Mouse (Mus musculus) heart, embryonic 13.5 days (tissue): Measurements from ENCODE around the gene Ints13. TPM values are rescaled to one million over a fixed set of nuclear protein-coding genes. Genes with fewer than 3 reads are reported as not detected.

Experiments used
- ATAC-seq: fragments of 200-750 bp; cut with Nextera tagmentation; 2 replicates; pipeline ENCODE4 v1.8.0; 2017; ENCODE audit warnings: moderate TSS enrichment; ENCODE audit not compliant: insufficient number of reproducible peaks, low FRiP score, low TSS enrichment; ENCODE audit errors: extremely low read depth
- H3K27ac ChIP-seq: fragments of 300-500 bp; sonication (generic); replicated peaks from 2 replicates; pipeline ENCODE4 v1.5.1; 2015; ENCODE audit warnings: moderate library complexity, mild to moderate bottlenecking, inconsistent platforms
- H3K27me3 ChIP-seq: fragments of 300-500 bp; sonication (generic); replicated peaks from 2 replicates; pipeline ENCODE4 v1.6.1; 2015; ENCODE audit warnings: mild to moderate bottlenecking, inconsistent platforms
- H3K36me3 ChIP-seq: fragments of 300-500 bp; sonication (generic); 2 replicates; pipeline ENCODE4 v1.6.1; 2015; ENCODE audit warnings: mild to moderate bottlenecking, inconsistent platforms
- H3K4me1 ChIP-seq: fragments of 300-500 bp; sonication (generic); 2 replicates; pipeline ENCODE4 v1.6.1; 2015; ENCODE audit warnings: inconsistent platforms
- H3K4me2 ChIP-seq: fragments of 300-500 bp; sonication (generic); 2 replicates; pipeline ENCODE4 v1.6.1; 2015; ENCODE audit warnings: inconsistent platforms, mild to moderate bottlenecking, moderate library complexity
- H3K4me3 ChIP-seq: fragments of 300-500 bp; sonication (generic); 2 replicates; pipeline ENCODE4 v1.5.1; 2015; ENCODE audit warnings: moderate library complexity, mild to moderate bottlenecking, inconsistent platforms
- H3K9ac ChIP-seq: fragments of 300-500 bp; sonication (generic); 2 replicates; pipeline ENCODE4 v1.6.1; 2015; ENCODE audit warnings: inconsistent platforms, mild to moderate bottlenecking, moderate library complexity
- H3K9me3 ChIP-seq: fragments of 300-500 bp; sonication (generic); 2 replicates; pipeline ENCODE4 v1.6.1; 2016; ENCODE audit warnings: inconsistent platforms
- WGBS: fragments of 180-500 bp; shearing (Covaris S2); methylation state at CpG from one replicate; pipeline ENCODE4 v1.1.7; 2015; ENCODE audit warnings: mixed read lengths; 5-methylcytosine and 5-hydroxymethylcytosine counted together
- polyA plus RNA-seq: library from polyadenylated mRNA; unstranded; fragments of >200 nt; fragmentation: Nextera tagmentation; extraction: Ambion mirVana; gene quantifications from 2 replicates; pipeline ENCODE4 v1.2.1, GENCODE M21; 2015

Gene Ints13
- polyA plus RNA-seq, 1 experiment from 2014 or later, result 43.4 TPM

DNA sequence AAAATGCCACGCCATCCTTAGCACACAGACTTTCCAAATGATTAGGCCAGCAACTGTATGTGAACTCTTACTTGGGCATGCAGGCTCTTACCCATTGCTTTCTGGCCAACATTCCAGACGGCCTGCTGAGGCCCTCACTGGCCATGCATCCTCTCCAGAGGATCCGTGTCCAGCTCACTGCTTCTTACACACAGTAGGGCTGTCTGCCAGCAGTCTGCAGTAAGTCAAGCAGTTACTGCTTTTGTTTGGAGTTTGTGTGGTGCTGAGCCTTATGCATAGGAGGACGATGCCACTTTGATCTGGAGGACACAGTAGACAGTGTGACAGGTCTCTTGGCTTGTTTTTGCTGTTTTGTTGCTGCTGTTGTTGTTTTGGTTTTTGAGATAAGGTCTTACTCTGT, 39.0 kb downstream of the Ints13 start:
- 45% methylated on average over 4 of the region's 4 CpGs for WGBS
- no peak overlapping the region for H3K4me3 ChIP-seq
- H3K27me3 ChIP-seq, result no peaks in the 10 kb centered on the region
- peak; percentile 25; the same call in 1 of the 2 replicates for ATAC-seq
- H3K4me2 ChIP-seq, result no peak overlapping the region
- H3K27ac ChIP-seq, result peak overlapping the region; percentile 83
- H3K4me1 ChIP-seq, result peaks cover 23% of the 10 kb centered on the region
- no peaks in the 10 kb centered on the region for H3K9me3 ChIP-seq
- H3K36me3 ChIP-seq, result no peaks in the 10 kb centered on the region
- no peak overlapping the region for H3K9ac ChIP-seq

DNA sequence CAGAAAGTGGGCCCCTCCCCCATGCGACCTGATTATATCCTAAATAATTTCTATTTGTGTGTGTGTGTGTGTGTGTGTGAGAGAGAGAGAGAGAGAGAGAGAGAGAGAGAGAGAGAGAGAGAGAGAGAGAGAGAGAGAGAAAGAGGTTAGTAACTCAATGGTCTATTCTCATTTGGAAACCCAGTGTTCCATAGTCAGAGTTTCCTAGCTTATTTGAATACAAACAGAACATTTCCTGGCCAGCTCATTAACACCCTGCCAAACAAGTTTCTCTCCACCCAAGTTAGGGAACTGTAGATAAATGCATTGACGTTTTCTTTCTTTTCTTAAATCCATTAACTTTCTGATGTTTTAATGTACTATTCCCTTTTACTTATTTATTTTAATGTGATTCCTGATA, 39.6 kb downstream of the Ints13 start:
- no peak for ATAC-seq
- H3K27me3 ChIP-seq, result no peaks in the 10 kb centered on the region
- H3K4me3 ChIP-seq, result no peak overlapping the region
- no peak overlapping the region for H3K4me2 ChIP-seq
- peak overlapping the region; percentile 83 for H3K27ac ChIP-seq
- H3K4me1 ChIP-seq, result peaks cover 22% of the 10 kb centered on the region
- no peak overlapping the region for H3K9ac ChIP-seq
- 61% methylated on average over 2 of the region's 2 CpGs for whole genome bisulfite sequencing
- H3K9me3 ChIP-seq, result no peaks in the 10 kb centered on the region
- H3K36me3 ChIP-seq, result no peaks in the 10 kb centered on the region

DNA sequence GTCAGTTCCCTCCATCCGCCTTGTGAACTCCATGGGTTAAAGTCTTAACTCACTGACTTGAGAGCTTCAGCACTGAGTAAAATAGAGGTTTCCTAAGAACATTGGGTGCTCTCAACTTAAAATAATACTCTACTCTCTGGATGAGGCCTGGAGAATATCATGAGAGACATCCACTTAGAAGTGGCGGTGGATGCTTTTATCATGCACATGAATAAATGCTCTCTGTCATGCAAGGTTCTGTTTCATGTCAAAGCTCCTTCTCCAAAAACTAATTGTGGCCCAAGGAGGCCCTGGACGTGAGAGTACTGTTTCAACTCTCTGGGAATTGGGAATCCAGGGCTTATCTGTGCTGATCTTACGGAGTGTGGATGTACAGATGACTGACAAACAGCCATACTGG, 40.5 kb downstream of the Ints13 start:
- no peak overlapping the region for H3K4me2 ChIP-seq
- no peak for ATAC-seq
- H3K4me1 ChIP-seq, result peaks cover 22% of the 10 kb centered on the region
- no peak overlapping the region for H3K9ac ChIP-seq
- no peaks in the 10 kb centered on the region for H3K9me3 ChIP-seq
- no peak overlapping the region for H3K4me3 ChIP-seq
- no peaks in the 10 kb centered on the region for H3K36me3 ChIP-seq
- H3K27ac ChIP-seq, result peak overlapping the region; percentile 83
- WGBS, result 45% methylated on average over 4 of the region's 4 CpGs
- no peaks in the 10 kb centered on the region for H3K27me3 ChIP-seq

DNA sequence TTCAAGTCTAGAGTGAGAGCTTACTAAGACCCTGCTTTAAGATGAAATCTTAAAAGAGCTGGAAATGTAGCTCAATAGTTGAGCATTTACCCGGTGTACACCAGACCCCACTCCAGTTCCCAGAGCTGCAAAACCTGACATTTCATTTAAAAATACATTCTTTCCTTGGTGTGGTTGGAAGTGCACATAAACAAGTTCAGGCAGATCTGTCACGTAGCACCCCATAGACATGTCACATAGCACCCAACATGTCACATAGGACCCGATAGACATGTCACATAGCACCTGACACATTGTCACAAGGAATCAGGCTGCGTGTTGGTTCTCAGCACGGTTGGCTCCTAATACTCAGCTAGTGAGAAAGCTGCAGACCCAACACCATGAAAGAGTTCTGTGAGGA, 42.1 kb downstream of the Ints13 start:
- ATAC-seq, result no peak
- Histone ChIP-seq H3K4me3 (no peak overlapping the region), H3K27me3 (no peaks in the 10 kb centered on the region), H3K4me2 (no peak overlapping the region), H3K27ac (no peak overlapping the region), H3K4me1 (peaks cover 33% of the 10 kb centered on the region), H3K9me3 (no peaks in the 10 kb centered on the region), H3K36me3 (no peaks in the 10 kb centered on the region), H3K9ac (no peak overlapping the region)
- WGBS, result 67% methylated on average over 5 of the region's 5 CpGs

DNA sequence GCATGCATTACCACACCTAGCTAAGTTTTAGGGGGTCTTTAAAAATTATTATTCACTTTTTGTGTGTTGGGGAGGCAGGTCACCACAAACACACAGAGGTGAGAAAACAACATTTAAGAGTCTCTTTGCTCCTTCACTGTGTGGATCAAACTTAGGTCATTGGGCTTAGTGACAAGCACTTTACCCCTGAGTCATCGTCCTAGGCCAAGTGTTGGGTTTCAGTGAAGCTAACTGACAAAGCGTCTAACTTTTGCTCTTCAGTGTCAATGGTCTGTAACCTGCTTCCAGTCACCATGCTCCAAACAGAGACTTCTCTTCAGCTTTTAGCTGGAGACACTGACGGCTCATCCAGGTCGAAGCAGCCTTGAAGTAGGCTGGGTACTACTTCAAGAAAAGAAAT, 44.5 kb downstream of the Ints13 start:
- ATAC-seq, result no peak

DNA sequence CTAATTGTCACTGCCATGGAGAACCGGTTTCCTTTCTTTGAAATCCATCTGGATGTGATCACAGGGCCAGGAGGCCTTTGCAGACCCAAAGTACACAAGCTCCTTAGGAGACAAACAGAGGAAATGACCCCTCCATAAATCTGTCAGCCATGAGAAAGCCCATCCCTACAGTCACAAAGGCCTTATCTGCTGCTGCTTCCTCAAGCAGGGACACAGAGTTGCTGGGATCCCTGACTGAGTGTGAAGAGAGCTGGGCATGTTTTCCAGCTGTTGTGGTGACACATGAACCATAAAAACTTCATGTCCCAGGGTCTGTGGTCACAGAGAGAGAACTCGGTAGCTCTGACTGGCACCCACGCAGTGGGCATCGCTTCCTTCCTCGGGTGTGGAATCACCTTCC, 46.9 kb downstream of the Ints13 start:
- Histone ChIP-seq H3K4me3 (no peak overlapping the region), H3K27ac (peak overlapping the region; percentile 83), H3K36me3 (no peaks in the 10 kb centered on the region), H3K9ac (no peak overlapping the region), H3K4me1 (peaks cover 24% of the 10 kb centered on the region), H3K4me2 (no peak overlapping the region), H3K27me3 (no peaks in the 10 kb centered on the region), H3K9me3 (no peaks in the 10 kb centered on the region)
- 51% methylated on average over 5 of the region's 5 CpGs for WGBS
- ATAC-seq, result peak; percentile 58; the same call in 1 of the 2 replicates

More for the DNA sequence above, 44.5 kb downstream of the Ints13 start:
- Histone ChIP-seq H3K9me3 (no peaks in the 10 kb centered on the region), H3K9ac (no peak overlapping the region), H3K4me2 (no peak overlapping the region), H3K4me1 (peaks cover 24% of the 10 kb centered on the region), H3K4me3 (no peak overlapping the region), H3K27ac (no peak overlapping the region), H3K27me3 (no peaks in the 10 kb centered on the region), H3K36me3 (no peaks in the 10 kb centered on the region)
- WGBS, result 77% methylated on average over 4 of the region's 4 CpGs

DNA sequence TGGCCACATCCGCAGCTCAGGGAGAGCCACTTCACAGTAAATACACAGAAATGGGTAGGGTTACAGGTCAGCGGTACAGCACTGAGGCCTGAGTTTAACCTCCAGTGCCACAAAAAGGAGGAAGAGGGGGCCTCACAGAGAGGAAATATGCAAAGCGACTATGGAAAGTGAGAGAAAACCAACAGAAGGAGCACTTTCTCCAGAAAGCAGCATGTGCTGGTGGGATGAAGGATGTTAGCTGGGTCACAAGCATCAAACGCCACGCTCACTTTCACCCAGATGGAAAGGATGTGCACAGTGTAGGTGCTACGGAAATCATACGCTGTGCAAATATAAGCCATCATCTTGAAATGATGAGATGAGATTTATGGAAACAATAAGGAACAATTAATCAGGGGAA, 47.3 kb downstream of the Ints13 start:
- Histone ChIP-seq H3K9ac (no peak overlapping the region), H3K36me3 (no peaks in the 10 kb centered on the region), H3K4me3 (no peak overlapping the region), H3K27ac (peak overlapping the region; percentile 83), H3K4me1 (peaks cover 24% of the 10 kb centered on the region), H3K27me3 (no peaks in the 10 kb centered on the region), H3K9me3 (no peaks in the 10 kb centered on the region), H3K4me2 (no peak overlapping the region)
- ATAC-seq, result no peak
- WGBS, result 60% methylated on average over 7 of the region's 7 CpGs

DNA sequence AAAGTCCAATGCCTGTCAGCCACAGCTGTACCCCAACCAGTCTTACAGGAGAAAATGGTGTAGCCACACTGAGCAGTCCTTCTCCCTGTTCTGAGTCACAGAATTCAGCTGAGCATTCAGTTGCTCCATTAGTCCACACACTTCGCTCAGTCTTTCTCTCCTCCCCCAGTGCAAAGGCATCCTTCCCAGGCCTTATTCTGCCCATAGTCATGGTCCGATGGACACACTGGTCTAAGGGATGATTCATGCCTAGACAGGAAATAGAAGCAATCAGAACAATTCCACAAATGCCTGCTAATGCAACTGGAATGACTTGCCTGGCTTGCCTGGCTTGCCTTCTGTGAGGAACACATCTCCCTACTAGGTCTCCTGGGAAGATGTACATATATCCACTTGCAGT, 50.1 kb downstream of the Ints13 start:
- no peak for ATAC-seq
- Histone ChIP-seq H3K36me3 (no peaks in the 10 kb centered on the region), H3K4me3 (no peak overlapping the region), H3K27ac (no peak overlapping the region), H3K27me3 (no peaks in the 10 kb centered on the region), H3K9me3 (0 out of 2 replicates have a peak, but pooled peaks cover 8% of the 10 kb centered on the region), H3K4me2 (no peak overlapping the region), H3K4me1 (peaks cover 24% of the 10 kb centered on the region), H3K9ac (no peak overlapping the region)
- WGBS, result 71% methylated on average over 2 of the region's 2 CpGs

DNA sequence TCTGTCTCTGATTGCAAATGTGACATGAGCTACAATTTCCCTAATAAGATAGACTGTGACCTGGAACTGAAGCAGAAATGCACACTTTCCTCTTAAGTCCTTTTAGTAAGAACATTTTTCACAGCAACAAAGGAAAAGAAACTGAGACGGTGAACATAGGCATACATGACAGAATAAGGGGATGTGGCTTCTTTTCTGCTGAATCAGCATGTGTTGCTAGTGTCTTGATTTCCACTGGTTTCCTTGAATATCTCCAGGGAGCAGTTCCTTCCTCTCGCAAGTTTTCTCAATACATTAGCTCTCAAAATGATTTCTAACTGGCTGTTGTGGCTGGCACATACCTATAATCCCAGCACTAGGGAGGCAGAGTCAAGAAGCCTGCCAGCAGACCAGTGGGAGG, 52.1 kb downstream of the Ints13 start:
- ATAC-seq, result no peak
- Histone ChIP-seq H3K27me3 (no peaks in the 10 kb centered on the region), H3K9ac (no peak overlapping the region), H3K4me1 (peaks cover 13% of the 10 kb centered on the region; the same call in 1 of the 2 replicates), H3K4me3 (no peak overlapping the region), H3K9me3 (0 out of 2 replicates have a peak, but pooled peaks cover 8% of the 10 kb centered on the region), H3K4me2 (no peak overlapping the region), H3K36me3 (no peaks in the 10 kb centered on the region), H3K27ac (no peak overlapping the region)
- WGBS, result 69% methylated on average over 2 of the region's 2 CpGs

DNA sequence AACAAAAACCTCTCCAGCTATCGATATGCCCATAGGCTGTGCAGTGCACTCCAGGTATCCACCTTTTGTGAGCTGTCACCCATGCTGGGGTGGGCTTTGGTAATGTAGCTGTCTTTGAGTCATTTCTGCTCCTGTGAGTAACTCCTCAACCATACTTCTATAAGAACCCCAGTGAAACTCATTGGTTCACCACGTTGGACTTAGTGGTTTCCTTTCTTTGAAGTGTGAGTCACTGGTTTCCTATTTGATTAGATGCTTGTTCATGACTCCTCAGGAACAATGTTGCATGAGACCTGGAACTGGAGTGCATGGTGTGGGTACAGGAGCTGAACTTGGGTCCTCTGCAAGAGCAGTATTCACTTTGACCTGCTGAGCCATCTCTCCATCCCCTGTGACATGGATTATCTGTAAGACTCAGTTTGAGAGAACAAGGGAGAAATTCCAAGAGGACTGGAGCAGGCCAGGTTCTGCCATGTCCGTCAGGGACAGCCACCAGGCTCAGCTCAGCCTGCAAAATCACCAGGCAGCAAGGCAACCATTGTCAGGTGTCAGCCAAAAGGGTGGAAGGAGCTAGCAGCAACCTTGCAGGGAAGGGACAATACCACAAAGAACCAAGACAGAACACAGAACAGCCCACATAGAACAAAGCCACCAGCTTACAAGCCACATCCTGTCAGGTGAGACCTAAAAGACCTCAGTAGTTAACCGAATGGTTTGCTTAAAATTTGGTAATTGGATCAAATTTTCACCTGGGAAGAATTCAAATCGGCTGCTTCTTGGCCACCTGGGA, 56.0 kb downstream of the Ints13 start:
- H3K9ac ChIP-seq, result no peak overlapping the region
- no peak overlapping the region for H3K4me2 ChIP-seq
- no peak for ATAC-seq
- H3K27ac ChIP-seq, result no peak overlapping the region
- H3K36me3 ChIP-seq, result no peaks in the 10 kb centered on the region
- H3K9me3 ChIP-seq, result 0 out of 2 replicates have a peak, but pooled peaks cover 8% of the 10 kb centered on the region
- WGBS, result 67% methylated on average over 5 of the region's 5 CpGs
- no peak overlapping the region for H3K4me3 ChIP-seq
- H3K4me1 ChIP-seq, result 0 out of 2 replicates have a peak, but pooled peaks cover under 1% of the 10 kb centered on the region
- no peaks in the 10 kb centered on the region for H3K27me3 ChIP-seq

DNA sequence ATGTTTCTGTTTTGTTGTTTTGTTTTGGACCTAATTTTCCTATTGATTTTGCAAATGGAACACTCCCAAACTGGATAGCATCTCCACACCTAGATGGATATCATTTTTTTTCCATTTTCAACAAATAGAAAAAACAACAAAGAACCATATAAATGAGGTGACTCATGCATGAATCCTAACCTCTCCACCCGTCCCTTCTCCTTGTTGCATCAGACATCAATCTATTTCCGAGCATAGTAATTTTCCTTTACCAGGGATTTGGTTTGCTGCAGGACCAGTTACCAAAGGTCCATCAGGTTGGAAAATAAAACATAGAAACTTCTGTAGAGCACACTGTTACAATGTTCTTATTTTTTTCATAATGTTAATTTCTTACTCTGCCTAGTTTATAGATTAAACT, 58.6 kb downstream of the Ints13 start:
- Histone ChIP-seq H3K4me2 (no peak overlapping the region), H3K9me3 (0 out of 2 replicates have a peak, but pooled peaks cover 8% of the 10 kb centered on the region), H3K4me1 (peaks cover 10% of the 10 kb centered on the region), H3K27me3 (no peaks in the 10 kb centered on the region), H3K36me3 (no peaks in the 10 kb centered on the region), H3K27ac (no peak overlapping the region), H3K9ac (no peak overlapping the region), H3K4me3 (no peak overlapping the region)
- WGBS, result 66% methylated on average over 2 of the region's 2 CpGs
- ATAC-seq, result no peak

DNA sequence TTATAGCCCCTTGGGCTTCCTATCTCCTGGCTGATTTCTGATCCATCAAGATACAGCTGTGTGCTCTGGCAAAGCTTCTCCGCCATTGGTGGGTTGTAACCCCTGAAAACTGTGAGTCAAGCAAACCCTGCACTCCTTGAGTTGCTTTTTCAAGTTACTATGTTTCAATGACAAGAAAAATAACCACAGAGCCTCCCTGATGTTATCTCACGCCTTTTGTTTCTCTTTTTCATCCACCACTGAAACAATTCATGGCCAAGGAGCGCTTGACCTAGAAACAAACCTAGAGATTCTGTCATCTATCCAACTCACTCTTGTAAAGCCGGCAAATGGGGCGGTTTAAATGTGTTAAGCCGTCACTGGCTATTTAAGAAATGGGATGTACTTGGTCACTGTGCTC, 61.7 kb downstream of the Ints13 start:
- Histone ChIP-seq H3K4me2 (no peak overlapping the region), H3K27me3 (no peaks in the 10 kb centered on the region), H3K4me1 (peaks cover 24% of the 10 kb centered on the region), H3K36me3 (no peaks in the 10 kb centered on the region), H3K9ac (no peak overlapping the region), H3K9me3 (no peaks in the 10 kb centered on the region), H3K4me3 (no peak overlapping the region), H3K27ac (no peak overlapping the region)
- 66% methylated on average over 6 of the region's 6 CpGs for WGBS
- ATAC-seq, result no peak
